Mouse (Mus musculus): ENCODE results near the gene Scarb2. TPM values are rescaled to one million over a fixed set of nuclear protein-coding genes. Genes with fewer than 3 reads are reported as not detected.

Scarb2 gene
- polyA plus RNA-seq, 1 experiment, result 23.6 TPM

DNA sequence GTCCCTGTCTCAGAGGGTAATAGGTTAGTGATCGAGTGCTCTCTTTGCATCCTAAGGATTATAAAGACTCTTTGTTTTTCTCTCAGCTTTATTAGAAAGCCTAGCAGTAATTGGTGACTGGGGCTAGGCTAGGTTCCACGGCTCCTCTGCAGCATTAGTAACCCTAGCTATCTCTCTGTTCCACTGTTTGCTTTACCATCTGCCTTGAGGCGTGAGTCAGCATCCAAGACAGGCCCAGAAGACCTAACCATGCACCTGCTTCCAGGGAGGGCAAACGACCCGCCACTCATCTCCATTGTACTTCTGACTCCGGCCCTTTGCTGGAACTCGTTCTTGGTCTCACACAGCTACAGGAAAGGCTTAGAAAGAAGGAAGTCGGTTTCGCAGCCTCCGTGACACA, 112.8 kb downstream of the Scarb2 start:
- no peak for TF ChIP-seq MYOD1 (IDR thresholded peaks at IDR 0.05; ENCODE audit: control insufficient read depth, insufficient read length, low read depth)
- Histone ChIP-seq H3K79me2 (ENCODE audit: control insufficient read depth, insufficient read depth) (no peaks in the 10 kb centered on the region), H3K36me3 (ENCODE audit: control insufficient read depth, insufficient read depth) (no peaks in the 10 kb centered on the region), H3K79me3 (ENCODE audit: low read depth) (no peaks in the 10 kb centered on the region), H3ac (ENCODE audit: control insufficient read depth, insufficient read length, low read depth) (no peak overlapping the region), H3K4me3 (ENCODE audit: insufficient read depth, poor library complexity, severe bottlenecking) (no peak overlapping the region), H3K27me3 (ENCODE audit: control insufficient read depth, insufficient read depth, insufficient read length) (no peaks in the 10 kb centered on the region)

DNA sequence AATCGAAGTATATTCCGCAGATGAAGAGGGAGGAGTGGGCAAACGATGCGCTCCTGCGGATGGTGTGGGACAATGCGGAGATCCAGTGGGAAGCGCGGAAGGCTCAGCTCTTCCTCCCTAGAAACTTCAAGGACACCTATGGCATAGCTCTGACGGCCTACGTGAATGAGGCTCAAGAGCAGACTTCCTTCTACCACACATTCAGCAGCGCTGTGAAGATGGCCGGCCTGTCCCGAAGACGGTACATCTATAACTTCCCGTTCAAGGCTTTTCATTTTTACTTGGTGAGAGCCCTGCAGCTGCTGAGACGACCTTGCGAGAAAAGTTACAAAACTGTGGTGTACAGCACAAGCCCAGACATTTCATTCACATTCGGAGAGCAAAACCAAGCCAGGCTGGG, 114.1 kb downstream of the Scarb2 start:
- H3K4me3 ChIP-seq (ENCODE audit: insufficient read depth, poor library complexity, severe bottlenecking), result no peak overlapping the region
- no peak overlapping the region for H3ac ChIP-seq (ENCODE audit: control insufficient read depth, insufficient read length, low read depth)
- H3K27me3 ChIP-seq (ENCODE audit: control insufficient read depth, insufficient read depth, insufficient read length), result no peaks in the 10 kb centered on the region
- no peak for TF ChIP-seq MYOD1 (IDR thresholded peaks at IDR 0.05; ENCODE audit: control insufficient read depth, insufficient read length, low read depth)
- no peaks in the 10 kb centered on the region for H3K79me2 ChIP-seq (ENCODE audit: control insufficient read depth, insufficient read depth)
- no peaks in the 10 kb centered on the region for H3K36me3 ChIP-seq (ENCODE audit: control insufficient read depth, insufficient read depth)
- no peaks in the 10 kb centered on the region for H3K79me3 ChIP-seq (ENCODE audit: low read depth)

Small RNAs within 50 kb of the gene (microRNA-seq; reads per million reads assigned to microRNA genes)
- not detected for gene Mir6415 (ENCODE audit: borderline microRNAs expressed)

Other genes with a start within 250 kb of the Scarb2 start
- 5.4 TPM for gene Naaa, start 228.7 kb downstream of the Scarb2 start, polyA plus RNA-seq (2012; fragmentation: generic; extraction: Trizol)
- gene Sdad1, start 196.4 kb downstream of the Scarb2 start, polyA plus RNA-seq (2012; fragmentation: generic; extraction: Trizol), result 8.0 TPM
- gene Cxcl9, start 178.8 kb downstream of the Scarb2 start, polyA plus RNA-seq (2012; fragmentation: generic; extraction: Trizol), result not detected
- 0.39 TPM for gene Art3, start 175.0 kb downstream of the Scarb2 start, polyA plus RNA-seq (2012; fragmentation: generic; extraction: Trizol)
- 0.18 TPM for gene Cxcl10, start 157.9 kb downstream of the Scarb2 start, polyA plus RNA-seq (2012; fragmentation: generic; extraction: Trizol)
- gene Nup54, start 71.6 kb downstream of the Scarb2 start, polyA plus RNA-seq (2012; fragmentation: generic; extraction: Trizol), result 13.4 TPM
- not detected for gene Fam47e, start 48.2 kb upstream of the Scarb2 start, polyA plus RNA-seq (2012; fragmentation: generic; extraction: Trizol)
- gene Stbd1, start 96.2 kb upstream of the Scarb2 start, polyA plus RNA-seq (2012; fragmentation: generic; extraction: Trizol), result 50.6 TPM
- gene Ccdc158, start 168.4 kb upstream of the Scarb2 start, polyA plus RNA-seq (2012; fragmentation: generic; extraction: Trizol), result not detected
- gene Shroom3, start 176.6 kb upstream of the Scarb2 start, polyA plus RNA-seq (2012; fragmentation: generic; extraction: Trizol), result 0.57 TPM

All from C2C12 (cell line).